Mouse (Mus musculus) ES-E14 (cell line): ENCODE results near the gene Hist1h3b. TPM values are rescaled to one million over a fixed set of nuclear protein-coding genes. Genes with fewer than 3 reads are reported as not detected.

Source experiments
- DNase-seq: peaks from one replicate; pipeline ENCODE4 v3.0.0-alpha.2; 2013; ENCODE audit warnings: low read depth, low spot score
- H3K27ac ChIP-seq: 2 replicates; pipeline ENCODE4 v1.5.1; 2012; ENCODE audit warnings: low read depth, mild to moderate bottlenecking, low read length, moderate library complexity, mixed read lengths; ENCODE audit not compliant: poor library complexity, insufficient read depth, severe bottlenecking
- H3K36me3 ChIP-seq: 2 replicates; pipeline ENCODE4 v1.6.1; 2012; ENCODE audit warnings: mild to moderate bottlenecking, low read length, moderate library complexity, mixed read lengths; ENCODE audit not compliant: control insufficient read depth, poor library complexity, insufficient read depth, severe bottlenecking
- H3K4me1 ChIP-seq, 2 experiments: fragments of 150-350 bp in 1 of 2; sonication (generic) in 1 of 2; 2 replicates each; pipeline ENCODE4 v1.6.1; 2012; ENCODE audit warnings: low read length in 2 of 2, mild to moderate bottlenecking in 1 of 2, mixed read lengths in 1 of 2; ENCODE audit not compliant: control insufficient read depth in 2 of 2, insufficient read depth in 2 of 2, poor library complexity in 1 of 2
- H3K4me3 ChIP-seq, 2 experiments: fragments of 150-350 bp in 1 of 2; sonication (generic) in 1 of 2; 2 replicates each; pipeline ENCODE4 v1.5.1; 2012; ENCODE audit warnings: low read length in 2 of 2, low read depth in 1 of 2, mild to moderate bottlenecking in 1 of 2, mixed read lengths in 1 of 2; ENCODE audit not compliant: insufficient read depth in 1 of 2, poor library complexity in 1 of 2, severe bottlenecking in 1 of 2
- H3K9ac ChIP-seq: 2 replicates; pipeline ENCODE4 v1.6.1; 2012; ENCODE audit warnings: low read depth, mild to moderate bottlenecking, low read length, mixed read lengths; ENCODE audit not compliant: poor library complexity, insufficient read depth, severe bottlenecking
- H3K9me3 ChIP-seq: fragments of 150-350 bp; sonication (generic); 2 replicates; pipeline ENCODE4 v1.6.1; 2012; ENCODE audit warnings: low read depth, mild to moderate bottlenecking, low read length; ENCODE audit not compliant: control insufficient read depth, insufficient read depth
- CHD2 ChIP-seq: IDR thresholded peaks from 2 replicates; pipeline ENCODE4 v1.6.1; 2014; ENCODE audit warnings: mild to moderate bottlenecking, low read depth, low read length, inconsistent platforms
- HCFC1 ChIP-seq: IDR thresholded peaks from 2 replicates; pipeline ENCODE4 v1.6.1; 2012; ENCODE audit warnings: low read length, inconsistent platforms, borderline replicate concordance; ENCODE audit not compliant: insufficient read depth
- MAFK ChIP-seq: IDR thresholded peaks from 2 replicates; pipeline ENCODE4 v1.6.1; 2014; ENCODE audit warnings: mild to moderate bottlenecking, low read depth, low read length, inconsistent platforms; ENCODE audit not compliant: insufficient read depth
- ZC3H11A ChIP-seq: IDR thresholded peaks from 2 replicates; pipeline ENCODE4 v1.6.1; 2012; ENCODE audit warnings: low read depth, mild to moderate bottlenecking, inconsistent platforms, low read length, borderline replicate concordance
- ZNF384 ChIP-seq: IDR thresholded peaks from 2 replicates; pipeline ENCODE4 v1.6.1; 2012; ENCODE audit warnings: low read depth, low read length, inconsistent platforms
- in situ Hi-C, 2 experiments: fragments of 600-800 bp; cut with MboI; formaldehyde crosslinking; loops; one replicate each; pipeline ENCODE4 v1.15.1; 2025; ENCODE audit warnings: low sequenced_read_pairs in 2 of 2, inconsistent platforms in 1 of 2; ENCODE audit not compliant: unreplicated experiment in 2 of 2
- total RNA-seq: library from RNA; depleted of rRNA; stranded (reverse); fragments of 300-350 nt; gene quantifications from 2 replicates; pipeline ENCODE4 v1.2.3, GENCODE M21; 2012

The Hist1h3b gene
- total RNA-seq, 1 experiment, result 954 TPM

- no peak for DNase-seq
- peak overlapping the region; percentile 91; the same call in 1 of the 2 replicates for H3K9ac ChIP-seq
- in situ Hi-C loops, result loop anchor here in 1 of 2 experiments (5.0 to 10.0 kb wide), 3 partner anchors 48 to 1706 kb away; partner anchors contain the start of genes Hist1h1d, Hist1h2ah, Hist1h2bk and Hist1h4f
- H3K27ac ChIP-seq, result peak overlapping the region; percentile 100; the same call in 1 of the 2 replicates
- H3K9me3 ChIP-seq, result no peaks in the 10 kb centered on the region
- no peaks in the 10 kb centered on the region for H3K36me3 ChIP-seq
- TF ChIP-seq CHD2 (no peak), HCFC1 (no peak), ZC3H11A (no peak), MAFK (no peak), ZNF384 (no peak)
- peak overlapping the region; percentile 66 to 74 for H3K4me3 ChIP-seq
- peaks cover 0 to 3% of the 10 kb centered on the region in 2 experiments; a peak in 3 of 4 replicates for H3K4me1 ChIP-seq
Observed at GRCm38 (mm10) chr13:23740256-23740840, 11.7 kb upstream of the Hist1h3b start.

- TF ChIP-seq ZNF384, result no peak
- TF ChIP-seq MAFK, result no peak
- TF ChIP-seq HCFC1, result no peak
- TF ChIP-seq ZC3H11A, result no peak
- TF ChIP-seq CHD2, result no peak
- in situ Hi-C loops, result loop anchor here in 1 of 2 experiments (5.0 to 10.0 kb wide), 3 partner anchors 49 to 1706 kb away; partner anchors contain the start of genes Hist1h1d, Hist1h2ah, Hist1h2bk and Hist1h4f
- Histone ChIP-seq H3K9me3 (no peaks in the 10 kb centered on the region), H3K4me1 (peaks cover 0 to 3% of the 10 kb centered on the region in 2 experiments; a peak in 3 of 4 replicates), H3K27ac (peak overlapping the region; percentile 100; the same call in 1 of the 2 replicates), H3K4me3 (peak overlapping the region; percentile 53 to 56), H3K9ac (no peak overlapping the region; the same call in 1 of the 2 replicates), H3K36me3 (no peaks in the 10 kb centered on the region)
- no peak for DNase-seq
Observed at GRCm38 (mm10) chr13:23740910-23741309, 11.2 kb upstream of the Hist1h3b start.

GRCm38 (mm10) chr13:23742007-23742406 lies 10.1 kb upstream of the Hist1h3b start:
- in situ Hi-C loops, result loop anchor here in 1 of 2 experiments (5.0 to 10.0 kb wide), 3 partner anchors 50 to 1707 kb away; partner anchors contain the start of genes Hist1h1d, Hist1h2ah, Hist1h2bk and Hist1h4f
- no peak overlapping the region; the same call in 1 of the 2 replicates for H3K9ac ChIP-seq
- peak overlapping the region; percentile 96; the same call in 1 of the 2 replicates for H3K27ac ChIP-seq
- H3K36me3 ChIP-seq, result no peaks in the 10 kb centered on the region
- no peak for DNase-seq
- H3K4me1 ChIP-seq, result peaks cover 0 to 3% of the 10 kb centered on the region in 2 experiments; a peak in 3 of 4 replicates
- no peaks in the 10 kb centered on the region for H3K9me3 ChIP-seq
- H3K4me3 ChIP-seq, result peak overlapping the region in 1 of 2 experiments; percentile 56; a peak in 2 of 4 replicates
- TF ChIP-seq HCFC1 (no peak), ZC3H11A (no peak), ZNF384 (no peak), CHD2 (peak; percentile 69; the same call in 1 of the 2 replicates), MAFK (no peak)

DNA sequence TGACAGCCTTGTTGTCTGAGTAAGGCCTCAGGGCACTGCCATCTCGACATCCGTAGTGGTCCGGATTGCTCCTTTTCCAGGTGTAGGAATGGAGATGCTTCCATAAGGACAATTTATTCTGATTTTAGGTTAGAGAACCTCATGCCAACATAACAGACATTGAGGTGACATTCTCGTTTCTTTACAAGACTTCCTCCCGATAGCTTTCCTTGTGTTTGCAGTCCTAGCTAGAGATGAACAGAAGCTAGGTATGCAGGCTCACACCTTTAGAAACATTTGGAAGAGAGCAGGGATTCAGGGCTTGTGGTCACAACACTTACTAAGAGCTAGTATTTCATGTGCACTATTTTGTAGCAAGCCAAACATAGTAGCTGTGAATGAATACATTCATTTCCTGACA lies 8.9 kb upstream of the Hist1h3b start:
- no peaks in the 10 kb centered on the region for H3K9me3 ChIP-seq
- H3K36me3 ChIP-seq, result no peaks in the 10 kb centered on the region
- H3K4me1 ChIP-seq, result peaks cover 0 to 3% of the 10 kb centered on the region in 2 experiments; a peak in 3 of 4 replicates
- H3K4me3 ChIP-seq, result peak overlapping the region in 1 of 2 experiments; percentile 19; a peak in 2 of 4 replicates
- in situ Hi-C loops, result loop anchor here in 1 of 2 experiments (5.0 to 10.0 kb wide), 3 partner anchors 51 to 1708 kb away; partner anchors contain the start of genes Hist1h1d, Hist1h2ah, Hist1h2bk and Hist1h4f
- TF ChIP-seq CHD2, result no peak
- no peak for TF ChIP-seq ZC3H11A
- no peak for TF ChIP-seq MAFK
- TF ChIP-seq ZNF384, result no peak
- TF ChIP-seq HCFC1, result no peak
- H3K27ac ChIP-seq, result peak overlapping the region; percentile 91
- DNase-seq, result no peak
- H3K9ac ChIP-seq, result peak overlapping the region; percentile 50; the same call in 1 of the 2 replicates
